ENCODE assay signal across 8 mouse cellular contexts in genomic region chr1:84838156-84838555, GRCm38 (mm10). TPM values are rescaled to one million over a fixed set of nuclear protein-coding genes. Genes with fewer than 3 reads are reported as not detected.
A peak's percentile ranks its signal among the peaks of the same experiment; 100 is the strongest.
DNase-seq lines count a peak whose midpoint lies in the region; ATAC-seq and TF ChIP-seq lines count a peak whose summit lies in the region.

No protein-coding gene starts in this region.

- peaks cover 6% of the 10 kb centered on the region; the same call in 1 of the 2 replicates for H3K4me1 ChIP-seq in embryonic facial prominence, embryonic 13.5 days
- peaks cover 6% of the 10 kb centered on the region for H3K4me1 ChIP-seq in limb, embryonic 12.5 days (replicated peaks)
- peaks cover 3% of the 10 kb centered on the region; the same call in 1 of the 2 replicates for H3K4me1 ChIP-seq in olfactory bulb, adult 2 months (ENCODE audit: control insufficient read depth, insufficient read depth, low read length)

- H3K36me3 ChIP-seq in embryonic facial prominence, embryonic 13.5 days: peaks cover 9% of the 10 kb centered on the region
- H3K36me3 ChIP-seq in limb, embryonic 12.5 days: peaks cover 8% of the 10 kb centered on the region

- WGBS in embryonic facial prominence, embryonic 13.5 days: 0% methylated on average over 22 of the region's 22 CpGs
- WGBS in limb, embryonic 12.5 days: 0% methylated on average over 22 of the region's 22 CpGs
- 1% methylated on average over 22 of the region's 22 CpGs for WGBS in olfactory bulb, adult 2 months

- no peaks in the 10 kb centered on the region for H3K9me3 ChIP-seq in embryonic facial prominence, embryonic 13.5 days
- no peaks in the 10 kb centered on the region for H3K9me3 ChIP-seq in limb, embryonic 12.5 days

- no peak for TF ChIP-seq POLR2A in olfactory bulb, adult 2 months (IDR thresholded peaks at IDR 0.05; ENCODE audit: insufficient read depth, low read depth, low read length)

- intact Hi-C loops in gastrocnemius, adult 2 months (cut with DNase I): loop anchor here (5.0 kb wide), 1 partner anchor 51 kb away; no protein-coding TSS in a partner anchor

- no peak for DNase-seq in gastrocnemius, adult 2 months
- DNase-seq in gastrocnemius, adult 8-10 months (ENCODE audit: low spot score in 2 of 2): no peak
- peak; percentile 44 for DNase-seq in 3T3-L1 (ENCODE audit: low read depth, low spot score)
- DNase-seq in cerebellum, adult 9-11 months: no peak
- DNase-seq in layer of hippocampus, postnatal 14 days (ENCODE audit: low spot score in 2 of 2): no peak

- H3K27ac ChIP-seq in gastrocnemius, adult 2 months: peak overlapping the region; percentile 98
- H3K27ac ChIP-seq in embryonic facial prominence, embryonic 13.5 days: peak overlapping the region; percentile 97
- peak overlapping the region; percentile 97 for H3K27ac ChIP-seq in limb, embryonic 12.5 days
- H3K27ac ChIP-seq in olfactory bulb, adult 2 months (ENCODE audit: insufficient read depth, low read depth, low read length): no peak overlapping the region

- peak overlapping the region; percentile 89 for H3K4me3 ChIP-seq in gastrocnemius, adult 2 months
- peak overlapping the region; percentile 91 for H3K4me3 ChIP-seq in embryonic facial prominence, embryonic 13.5 days
- peak overlapping the region; percentile 91 for H3K4me3 ChIP-seq in limb, embryonic 12.5 days (replicated peaks)
- H3K4me3 ChIP-seq in olfactory bulb, adult 2 months (ENCODE audit: insufficient read depth, low read depth, low read length): peak overlapping the region; percentile 100

- ATAC-seq in embryonic facial prominence, embryonic 13.5 days (ENCODE audit: insufficient number of reproducible peaks, insufficient read depth, low FRiP score, low TSS enrichment, low read depth): no peak
- ATAC-seq in limb, embryonic 12.5 days (ENCODE audit: insufficient number of reproducible peaks, insufficient read depth, low FRiP score, low TSS enrichment, low read depth): no peak

- TF ChIP-seq CTCF in gastrocnemius, adult 2 months (IDR thresholded peaks at IDR 0.05): no peak
- no peak for TF ChIP-seq CTCF in olfactory bulb, adult 2 months (IDR thresholded peaks at IDR 0.05; ENCODE audit: insufficient read depth, low read depth, low read length)

- peak overlapping the region; percentile 97 for H3K9ac ChIP-seq in embryonic facial prominence, embryonic 13.5 days
- peak overlapping the region; percentile 94 for H3K9ac ChIP-seq in limb, embryonic 12.5 days (replicated peaks)

- H3K27me3 ChIP-seq in embryonic facial prominence, embryonic 13.5 days: no peaks in the 10 kb centered on the region
- H3K27me3 ChIP-seq in limb, embryonic 12.5 days: no peaks in the 10 kb centered on the region

- peak overlapping the region; percentile 75 for H3K4me2 ChIP-seq in embryonic facial prominence, embryonic 13.5 days
- H3K4me2 ChIP-seq in limb, embryonic 12.5 days: peak overlapping the region; percentile 72

RNA-seq across cellular contexts. Expression of gene Fbxo36, which starts 1.5 kb away (rescaled TPM):
- total RNA-seq in gastrocnemius, adult 2 months (2021): 1 to 10 TPM; 1.9 to 4.1 TPM
- 1 to 10 TPM; 1.6 to 4.5 (median 3.0) TPM for total RNA-seq in gastrocnemius, adult 8-10 months (2022)
- 8.4 TPM in 2 replicates for polyA plus RNA-seq in embryonic facial prominence, embryonic 13.5 days (2015; fragmentation: Nextera tagmentation; extraction: Ambion mirVana)
- polyA plus RNA-seq in limb, embryonic 12.5 days (2016; fragmentation: Nextera tagmentation; extraction: Ambion mirVana): 7.7 and 10.1 TPM in 2 replicates
- not detected in 2 replicates for polyA plus RNA-seq in olfactory bulb, adult 2 months (2012; ENCODE audit: insufficient read depth, insufficient read length, low replicate concordance, missing spikeins)
- 1 to 10 TPM; 1.9 to 2.5 TPM for total RNA-seq in layer of hippocampus, postnatal 14 days (2021)

RNA-seq across cellular contexts. Expression of gene Trip12, which starts 2.2 kb away (rescaled TPM):
- total RNA-seq in gastrocnemius, adult 2 months (2021): 100 to 1,000 TPM; 194 to 206 TPM
- 100 to 1,000 TPM; 184 to 209 (median 202) TPM for total RNA-seq in gastrocnemius, adult 8-10 months (2022)
- polyA plus RNA-seq in embryonic facial prominence, embryonic 13.5 days (2015; fragmentation: Nextera tagmentation; extraction: Ambion mirVana): 66.8 and 77.0 TPM in 2 replicates
- 76.2 and 83.1 TPM in 2 replicates for polyA plus RNA-seq in limb, embryonic 12.5 days (2016; fragmentation: Nextera tagmentation; extraction: Ambion mirVana)
- polyA plus RNA-seq in olfactory bulb, adult 2 months (2012; ENCODE audit: insufficient read depth, insufficient read length, low replicate concordance, missing spikeins): 151 TPM in 1 of 2 replicates, not detected in the other
- total RNA-seq in layer of hippocampus, postnatal 14 days (2021): 100 to 1,000 TPM; 193 to 208 TPM
